Mouse (Mus musculus): Measurements from ENCODE around the gene Lsm11.

Lsm11 gene

GRCm38 (mm10) chr11:45944643-45945156, at the start of gene Lsm11:
Gene Lsm11, minus strand, starts transcription at chr11:45944935.
- DNase-seq (ENCODE audit: low spot score in 2 of 2) = peak; percentile 98 to 99

GRCm38 (mm10) chr11:45992087-45992486, 47.4 kb upstream of the Lsm11 start:
- no peak for DNase-seq (ENCODE audit: low spot score in 2 of 2)

- DNase-seq (ENCODE audit: low spot score in 2 of 2) = no peak
Observed at GRCm38 (mm10) chr11:45991604-45992003, 46.9 kb upstream of the Lsm11 start.

GRCm38 (mm10) chr11:45980893-45981253, 36.1 kb upstream of the Lsm11 start:
- DNase-seq (ENCODE audit: low spot score in 2 of 2) = no peak

GRCm38 (mm10) chr11:45979946-45980892, 35.5 kb upstream of the Lsm11 start, which contains the start of gene Sox30:
Gene Sox30, plus strand, starts transcription at chr11:45980310.
- peak in 1 of 2 experiments; percentile 20 for DNase-seq (ENCODE audit: low spot score in 2 of 2)

- DNase-seq (ENCODE audit: low spot score in 2 of 2) = no peak
Observed at GRCm38 (mm10) chr11:45976061-45976460, 31.3 kb upstream of the Lsm11 start.

GRCm38 (mm10) chr11:45974466-45974865, 29.7 kb upstream of the Lsm11 start:
- no peak for DNase-seq (ENCODE audit: low spot score in 2 of 2)

- no peak for DNase-seq (ENCODE audit: low spot score in 2 of 2)
Observed at GRCm38 (mm10) chr11:45973635-45974034, 28.9 kb upstream of the Lsm11 start.

- DNase-seq (ENCODE audit: low spot score in 2 of 2) = no peak
Observed at GRCm38 (mm10) chr11:45968466-45968865, 23.7 kb upstream of the Lsm11 start.

GRCm38 (mm10) chr11:45966896-45967295, 22.2 kb upstream of the Lsm11 start:
- no peak for DNase-seq (ENCODE audit: low spot score in 2 of 2)

GRCm38 (mm10) chr11:45960003-45960402, 15.3 kb upstream of the Lsm11 start:
- DNase-seq (ENCODE audit: low spot score in 2 of 2) = no peak

- DNase-seq (ENCODE audit: low spot score in 2 of 2) = peak in 1 of 2 experiments; percentile 20
Observed at GRCm38 (mm10) chr11:45959598-45959997, 14.9 kb upstream of the Lsm11 start.

- DNase-seq (ENCODE audit: low spot score in 2 of 2) = peak; percentile 69 to 79
Observed at GRCm38 (mm10) chr11:45955127-45955627, 10.4 kb upstream of the Lsm11 start, which contains the start of gene Thg1l. Gene Thg1l, minus strand, starts transcription at chr11:45955494.

GRCm38 (mm10) chr11:45947491-45947890, 2.8 kb upstream of the Lsm11 start:
- no peak for DNase-seq (ENCODE audit: low spot score in 2 of 2)

GRCm38 (mm10) chr11:45946796-45947195, 2.1 kb upstream of the Lsm11 start:
- DNase-seq (ENCODE audit: low spot score in 2 of 2) = no peak

GRCm38 (mm10) chr11:45943891-45944642, 668 bp downstream of the Lsm11 start:
- peak in 1 of 2 experiments; percentile 15 for DNase-seq (ENCODE audit: low spot score in 2 of 2)

GRCm38 (mm10) chr11:45943108-45943705, 1.5 kb downstream of the Lsm11 start:
- DNase-seq (ENCODE audit: low spot score in 2 of 2) = no peak

GRCm38 (mm10) chr11:45942281-45942680, 2.5 kb downstream of the Lsm11 start:
- DNase-seq (ENCODE audit: low spot score in 2 of 2) = no peak

- DNase-seq (ENCODE audit: low spot score in 2 of 2) = no peak
Observed at GRCm38 (mm10) chr11:45938917-45939316, 5.8 kb downstream of the Lsm11 start.

- DNase-seq (ENCODE audit: low spot score in 2 of 2) = no peak
Observed at GRCm38 (mm10) chr11:45937478-45937877, 7.3 kb downstream of the Lsm11 start.

- DNase-seq (ENCODE audit: low spot score in 2 of 2) = no peak
Observed at GRCm38 (mm10) chr11:45932771-45933170, 12.0 kb downstream of the Lsm11 start.

GRCm38 (mm10) chr11:45929541-45929940, 15.2 kb downstream of the Lsm11 start:
- DNase-seq (ENCODE audit: low spot score in 2 of 2) = no peak

All from spleen, postnatal 14 days (tissue).